Mouse (Mus musculus): ENCODE measurements around the gene Hes2. TPM values are rescaled to one million over a fixed set of nuclear protein-coding genes. Genes with fewer than 3 reads are reported as not detected.

Gene Hes2
- polyA plus RNA-seq, 1 experiment from 2014 or later = not detected

- Histone ChIP-seq H3K27me3 (replicated peaks; ENCODE audit: control insufficient read depth, insufficient read depth, low read length) (no peaks in the 10 kb centered on the region), H3K27ac (ENCODE audit: low read depth, low read length) (peak overlapping the region; percentile 73), H3K9ac (ENCODE audit: low read depth, low read length) (peak overlapping the region; percentile 45), H3K4me3 (ENCODE audit: low read depth, low read length) (peak overlapping the region; percentile 24), H3K9me3 (ENCODE audit: control insufficient read depth, low read length) (no peaks in the 10 kb centered on the region), H3K4me1 (replicated peaks; ENCODE audit: control insufficient read depth, insufficient read depth, low read length) (peaks cover 38% of the 10 kb centered on the region), H3K4me2 (peak overlapping the region; percentile 65), H3K36me3 (ENCODE audit: control insufficient read depth, insufficient read depth, low read length) (no peaks in the 10 kb centered on the region)
- peak; percentile 63 for DNase-seq (ENCODE audit: low spot score)
- ATAC-seq (replicated peaks; ENCODE audit: low FRiP score) = peak; percentile 49
- 4% methylated on average over 19 of the region's 19 CpGs for WGBS
Observed at GRCm38 (mm10) chr4:152185510-152186204, 27.0 kb downstream of the Hes2 start.

GRCm38 (mm10) chr4:152186205-152187082 is 27.8 kb downstream of the Hes2 start:
- Histone ChIP-seq H3K4me3 (ENCODE audit: low read depth, low read length) (peak overlapping the region; percentile 24), H3K27me3 (replicated peaks; ENCODE audit: control insufficient read depth, insufficient read depth, low read length) (no peaks in the 10 kb centered on the region), H3K4me1 (replicated peaks; ENCODE audit: control insufficient read depth, insufficient read depth, low read length) (peaks cover 46% of the 10 kb centered on the region), H3K9ac (ENCODE audit: low read depth, low read length) (peak overlapping the region; percentile 45), H3K36me3 (ENCODE audit: control insufficient read depth, insufficient read depth, low read length) (no peaks in the 10 kb centered on the region), H3K27ac (ENCODE audit: low read depth, low read length) (peak overlapping the region; percentile 73), H3K4me2 (peak overlapping the region; percentile 65), H3K9me3 (ENCODE audit: control insufficient read depth, low read length) (no peaks in the 10 kb centered on the region)
- DNase-seq (ENCODE audit: low spot score) (no peak), ATAC-seq (replicated peaks; ENCODE audit: low FRiP score) (no peak)
- WGBS = 28% methylated on average over 14 of the region's 14 CpGs

GRCm38 (mm10) chr4:152187142-152187541 is 28.5 kb downstream of the Hes2 start:
- 76% methylated on average over 9 of the region's 9 CpGs for WGBS
- H3K36me3 ChIP-seq (ENCODE audit: control insufficient read depth, insufficient read depth, low read length) = no peaks in the 10 kb centered on the region
- no peak overlapping the region for H3K4me3 ChIP-seq (ENCODE audit: low read depth, low read length)
- no peaks in the 10 kb centered on the region for H3K9me3 ChIP-seq (ENCODE audit: control insufficient read depth, low read length)
- H3K27me3 ChIP-seq (replicated peaks; ENCODE audit: control insufficient read depth, insufficient read depth, low read length) = no peaks in the 10 kb centered on the region
- H3K4me1 ChIP-seq (replicated peaks; ENCODE audit: control insufficient read depth, insufficient read depth, low read length) = peaks cover 47% of the 10 kb centered on the region
- no peak overlapping the region for H3K27ac ChIP-seq (ENCODE audit: low read depth, low read length)
- H3K9ac ChIP-seq (ENCODE audit: low read depth, low read length) = no peak overlapping the region
- peak overlapping the region; percentile 65 for H3K4me2 ChIP-seq
- ATAC-seq (replicated peaks; ENCODE audit: low FRiP score) (no peak), DNase-seq (ENCODE audit: low spot score) (no peak)

GRCm38 (mm10) chr4:152188651-152189050 is 30.0 kb downstream of the Hes2 start:
- H3K36me3 ChIP-seq (ENCODE audit: control insufficient read depth, insufficient read depth, low read length) = no peaks in the 10 kb centered on the region
- DNase-seq (ENCODE audit: low spot score) (no peak), ATAC-seq (replicated peaks; ENCODE audit: low FRiP score) (no peak)
- H3K4me2 ChIP-seq = no peak overlapping the region
- WGBS = 84% methylated on average over 2 of the region's 2 CpGs
- H3K4me3 ChIP-seq (ENCODE audit: low read depth, low read length) = no peak overlapping the region
- H3K9ac ChIP-seq (ENCODE audit: low read depth, low read length) = no peak overlapping the region
- peaks cover 50% of the 10 kb centered on the region for H3K4me1 ChIP-seq (replicated peaks; ENCODE audit: control insufficient read depth, insufficient read depth, low read length)
- no peaks in the 10 kb centered on the region for H3K9me3 ChIP-seq (ENCODE audit: control insufficient read depth, low read length)
- H3K27me3 ChIP-seq (replicated peaks; ENCODE audit: control insufficient read depth, insufficient read depth, low read length) = no peaks in the 10 kb centered on the region
- no peak overlapping the region for H3K27ac ChIP-seq (ENCODE audit: low read depth, low read length)

GRCm38 (mm10) chr4:152189071-152189470 is 30.4 kb downstream of the Hes2 start:
- H3K27me3 ChIP-seq (replicated peaks; ENCODE audit: control insufficient read depth, insufficient read depth, low read length) = no peaks in the 10 kb centered on the region
- DNase-seq (ENCODE audit: low spot score) = no peak
- no peaks in the 10 kb centered on the region for H3K36me3 ChIP-seq (ENCODE audit: control insufficient read depth, insufficient read depth, low read length)
- H3K9ac ChIP-seq (ENCODE audit: low read depth, low read length) = no peak overlapping the region
- no peak overlapping the region for H3K4me3 ChIP-seq (ENCODE audit: low read depth, low read length)
- peaks cover 50% of the 10 kb centered on the region for H3K4me1 ChIP-seq (replicated peaks; ENCODE audit: control insufficient read depth, insufficient read depth, low read length)
- no peak overlapping the region for H3K4me2 ChIP-seq
- 80% methylated on average over 6 of the region's 6 CpGs for WGBS
- no peak for ATAC-seq (replicated peaks; ENCODE audit: low FRiP score)
- no peaks in the 10 kb centered on the region for H3K9me3 ChIP-seq (ENCODE audit: control insufficient read depth, low read length)
- no peak overlapping the region for H3K27ac ChIP-seq (ENCODE audit: low read depth, low read length)

GRCm38 (mm10) chr4:152189691-152190090 is 31.0 kb downstream of the Hes2 start:
- H3K4me2 ChIP-seq = no peak overlapping the region
- no peaks in the 10 kb centered on the region for H3K36me3 ChIP-seq (ENCODE audit: control insufficient read depth, insufficient read depth, low read length)
- no peaks in the 10 kb centered on the region for H3K9me3 ChIP-seq (ENCODE audit: control insufficient read depth, low read length)
- 76% methylated on average over 4 of the region's 4 CpGs for WGBS
- H3K27ac ChIP-seq (ENCODE audit: low read depth, low read length) = no peak overlapping the region
- ATAC-seq (replicated peaks; ENCODE audit: low FRiP score) (no peak), DNase-seq (ENCODE audit: low spot score) (no peak)
- no peak overlapping the region for H3K9ac ChIP-seq (ENCODE audit: low read depth, low read length)
- H3K4me1 ChIP-seq (replicated peaks; ENCODE audit: control insufficient read depth, insufficient read depth, low read length) = peaks cover 53% of the 10 kb centered on the region
- H3K27me3 ChIP-seq (replicated peaks; ENCODE audit: control insufficient read depth, insufficient read depth, low read length) = no peaks in the 10 kb centered on the region
- H3K4me3 ChIP-seq (ENCODE audit: low read depth, low read length) = no peak overlapping the region

GRCm38 (mm10) chr4:152190096-152190653 is 31.5 kb downstream of the Hes2 start:
- peak overlapping the region; percentile 36 for H3K4me2 ChIP-seq
- DNase-seq (ENCODE audit: low spot score) (no peak), ATAC-seq (replicated peaks; ENCODE audit: low FRiP score) (0 out of 2 replicates have a peak, but pooled peaks have one; percentile 21)
- H3K9ac ChIP-seq (ENCODE audit: low read depth, low read length) = no peak overlapping the region
- H3K36me3 ChIP-seq (ENCODE audit: control insufficient read depth, insufficient read depth, low read length) = no peaks in the 10 kb centered on the region
- H3K27ac ChIP-seq (ENCODE audit: low read depth, low read length) = peak overlapping the region; percentile 54
- 44% methylated on average over 11 of the region's 11 CpGs for WGBS
- H3K9me3 ChIP-seq (ENCODE audit: control insufficient read depth, low read length) = no peaks in the 10 kb centered on the region
- no peak overlapping the region for H3K4me3 ChIP-seq (ENCODE audit: low read depth, low read length)
- peaks cover 52% of the 10 kb centered on the region for H3K4me1 ChIP-seq (replicated peaks; ENCODE audit: control insufficient read depth, insufficient read depth, low read length)
- no peaks in the 10 kb centered on the region for H3K27me3 ChIP-seq (replicated peaks; ENCODE audit: control insufficient read depth, insufficient read depth, low read length)

- no peaks in the 10 kb centered on the region for H3K36me3 ChIP-seq (ENCODE audit: control insufficient read depth, insufficient read depth, low read length)
- H3K4me1 ChIP-seq (replicated peaks; ENCODE audit: control insufficient read depth, insufficient read depth, low read length) = peaks cover 46% of the 10 kb centered on the region
- ATAC-seq (replicated peaks; ENCODE audit: low FRiP score) (no peak), DNase-seq (ENCODE audit: low spot score) (no peak)
- 0 out of 2 replicates have a peak overlapping the region, but pooled peaks have one; percentile 1 for H3K9ac ChIP-seq (ENCODE audit: low read depth, low read length)
- H3K27me3 ChIP-seq (replicated peaks; ENCODE audit: control insufficient read depth, insufficient read depth, low read length) = no peaks in the 10 kb centered on the region
- H3K27ac ChIP-seq (ENCODE audit: low read depth, low read length) = peak overlapping the region; percentile 54
- H3K9me3 ChIP-seq (ENCODE audit: control insufficient read depth, low read length) = no peaks in the 10 kb centered on the region
- 50% methylated on average over 5 of the region's 5 CpGs for WGBS
- peak overlapping the region; percentile 36 for H3K4me2 ChIP-seq
- no peak overlapping the region for H3K4me3 ChIP-seq (ENCODE audit: low read depth, low read length)
Observed at GRCm38 (mm10) chr4:152190701-152191100, 32.0 kb downstream of the Hes2 start.

Data from liver, embryonic 11.5 days (tissue).